Mouse (Mus musculus) 3T3-L1 (cell line): ENCODE results near the gene Casp7.

Source experiments
- DNase-seq: peaks from one replicate; pipeline ENCODE4 v3.0.0-alpha.2; 2015; ENCODE audit warnings: low read depth, low spot score

Gene Casp7

GRCm38 (mm10) chr19:56470286-56471020, 73.5 kb downstream of the Casp7 start:
- DNase-seq = no peak

GRCm38 (mm10) chr19:56471934-56472333, 75.0 kb downstream of the Casp7 start:
- DNase-seq = no peak

- DNase-seq = no peak
These were observed 78.1 kb downstream of the Casp7 start for GRCm38 (mm10) chr19:56474869-56475550.

- no peak for DNase-seq
These were observed 79.6 kb downstream of the Casp7 start for GRCm38 (mm10) chr19:56476546-56476945.

- no peak for DNase-seq
These were observed 80.3 kb downstream of the Casp7 start for GRCm38 (mm10) chr19:56477253-56477652.

GRCm38 (mm10) chr19:56477832-56478231, 80.9 kb downstream of the Casp7 start:
- DNase-seq = no peak

GRCm38 (mm10) chr19:56484630-56485375, 87.9 kb downstream of the Casp7 start:
- no peak for DNase-seq

- peak; percentile 43 for DNase-seq
These were observed 88.7 kb downstream of the Casp7 start for GRCm38 (mm10) chr19:56485376-56486271.

- DNase-seq = peak; percentile 71
These were observed 90.0 kb downstream of the Casp7 start for GRCm38 (mm10) chr19:56486926-56487325.

- no peak for DNase-seq
These were observed 90.4 kb downstream of the Casp7 start for GRCm38 (mm10) chr19:56487339-56487738.

GRCm38 (mm10) chr19:56489601-56490000, 92.7 kb downstream of the Casp7 start:
- DNase-seq = no peak
